Mouse (Mus musculus) olfactory bulb, adult 2 months (tissue): ENCODE measurements around the gene Crebbp.

Experiments
- CTCF ChIP-seq: fragments of 200-500 bp; IDR thresholded peaks from 2 replicates; pipeline ENCODE4 v1.5.1; 2012; ENCODE audit warnings: low read depth, mild to moderate bottlenecking, low read length, moderate library complexity; ENCODE audit not compliant: insufficient read depth
- POLR2A ChIP-seq: fragments of 200-500 bp; IDR thresholded peaks from 2 replicates; pipeline ENCODE4 v1.6.1; 2012; ENCODE audit warnings: mild to moderate bottlenecking, low read depth, low read length, moderate library complexity; ENCODE audit not compliant: insufficient read depth

GRCm38 (mm10) chr16:4128894-4129293 is 84.9 kb downstream of the Crebbp start:
- no peak for TF ChIP-seq CTCF
- no peak for TF ChIP-seq POLR2A
